Mouse (Mus musculus): Measurements from ENCODE around the gene Rbfox1.

Gene Rbfox1

GRCm38 (mm10) chr16:7083937-7084336, 1198.8 kb downstream of the Rbfox1 start:
- no peak for DNase-seq (ENCODE audit: low spot score)

DNA sequence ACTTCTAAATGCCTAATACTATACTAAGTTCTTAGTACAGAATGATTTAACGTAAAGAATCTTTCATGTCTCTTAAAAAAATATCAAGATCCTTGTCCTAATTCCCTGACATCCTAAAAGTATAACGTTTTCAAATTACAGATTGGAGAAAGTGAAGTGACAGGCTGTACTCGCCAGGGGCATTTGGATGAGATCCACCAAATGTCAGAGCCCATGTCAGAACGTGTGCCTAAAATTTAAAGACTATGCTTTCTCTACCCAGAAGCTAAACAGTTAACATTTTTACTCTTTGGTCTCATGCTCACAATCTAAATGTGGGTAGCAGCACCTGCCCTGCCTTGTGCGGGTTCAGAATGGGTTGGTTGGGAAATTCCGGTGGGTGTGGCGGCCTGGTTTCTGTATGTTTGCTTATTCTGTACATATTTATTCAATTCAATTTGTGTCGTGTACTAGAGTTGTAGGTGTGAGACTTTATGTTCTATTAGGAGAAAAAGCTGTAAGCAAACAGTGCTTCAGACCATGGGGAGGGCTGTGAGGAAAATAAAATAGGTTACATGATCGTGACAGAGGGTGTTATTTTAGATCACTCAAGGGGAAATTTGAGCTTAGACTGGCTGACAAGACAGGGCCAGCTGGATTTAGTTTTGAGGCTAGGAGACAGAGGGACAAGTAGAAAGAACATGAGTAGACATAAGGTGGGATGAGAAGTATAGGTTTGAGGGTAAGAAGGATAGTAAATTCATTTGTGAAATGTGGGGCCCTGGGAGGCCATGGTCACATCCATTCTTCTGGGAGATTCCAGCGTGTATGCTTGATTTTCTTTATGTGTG, 1203.7 kb downstream of the Rbfox1 start:
- no peak for DNase-seq (ENCODE audit: low spot score)

DNA sequence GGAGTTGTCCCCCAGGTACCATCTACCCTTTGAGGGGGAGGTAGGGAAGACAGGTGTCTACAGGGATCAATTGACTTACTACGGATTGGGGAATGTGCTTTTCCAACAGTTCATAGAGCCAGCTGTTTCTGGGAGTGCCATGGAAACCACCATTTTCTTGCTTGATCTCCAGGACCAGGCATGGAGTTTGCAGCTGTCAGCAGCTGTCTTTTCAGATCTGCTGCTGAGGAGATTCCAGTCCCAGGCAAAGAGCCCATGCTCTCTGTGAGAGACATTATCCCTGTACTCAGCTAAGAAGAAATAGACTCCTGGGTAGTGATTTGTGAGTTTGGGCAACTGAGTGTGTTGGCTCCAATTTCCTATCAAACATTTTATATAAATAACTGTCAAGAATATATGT, 1204.3 kb downstream of the Rbfox1 start:
- DNase-seq (ENCODE audit: low spot score) = no peak

DNA sequence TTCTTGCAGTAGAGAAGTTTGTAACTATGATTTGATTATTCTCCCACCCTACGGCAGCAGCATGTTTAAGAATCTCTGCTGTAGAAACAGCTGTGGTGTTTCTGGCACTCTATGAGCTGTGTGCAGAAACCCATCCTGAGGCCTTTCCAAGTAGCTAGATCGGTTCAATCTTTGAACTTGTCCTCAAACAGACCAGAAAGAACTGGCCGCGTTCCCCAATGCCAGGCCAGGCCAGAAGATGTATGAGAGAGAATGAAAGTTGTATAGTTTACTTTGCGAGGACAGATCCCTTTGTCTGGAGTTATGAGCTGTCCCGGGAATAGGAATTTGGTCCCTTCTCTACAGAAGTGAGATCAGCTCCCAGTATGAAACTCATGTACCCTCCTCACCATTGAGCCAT, 1205.0 kb downstream of the Rbfox1 start:
- no peak for DNase-seq (ENCODE audit: low spot score)

DNA sequence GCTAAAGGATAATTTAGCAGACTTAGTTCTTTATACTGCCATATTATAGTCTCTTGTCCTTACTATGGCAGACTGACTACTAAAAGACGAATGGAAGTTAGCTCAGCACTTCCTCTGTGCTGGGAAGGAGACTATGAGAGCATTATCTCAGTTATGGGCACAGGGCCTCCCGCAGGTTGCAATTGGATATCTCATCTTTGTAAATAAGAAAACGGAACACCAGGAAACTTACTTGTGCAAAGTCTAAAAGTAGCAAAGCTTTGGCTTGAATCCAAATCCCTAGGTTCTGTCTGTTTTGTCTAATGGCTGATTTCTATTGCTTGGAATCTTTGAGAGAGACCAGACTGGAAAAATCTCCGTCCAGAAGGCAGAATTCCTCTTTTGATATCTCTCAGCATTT, 1207.7 kb downstream of the Rbfox1 start:
- DNase-seq (ENCODE audit: low spot score) = no peak

DNA sequence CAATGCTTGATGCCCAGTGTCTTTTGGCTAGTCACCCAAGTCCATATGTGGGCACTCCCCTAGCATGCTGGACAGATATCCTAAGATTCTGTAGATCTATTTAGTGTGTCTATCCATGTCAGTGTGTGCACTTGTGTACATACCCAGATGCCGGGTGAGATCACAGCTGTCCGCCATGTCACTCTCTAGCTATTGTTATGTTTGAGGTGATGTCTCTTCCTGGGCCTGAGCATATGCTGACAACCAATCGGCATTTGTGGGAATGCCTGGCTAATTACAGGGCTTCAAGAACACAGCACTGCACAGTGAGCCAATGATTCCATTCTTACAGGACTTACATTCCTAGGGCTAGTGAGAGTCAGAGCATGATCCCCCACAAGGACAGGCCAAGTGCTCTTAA, 1208.5 kb downstream of the Rbfox1 start:
- DNase-seq (ENCODE audit: low spot score) = no peak

DNA sequence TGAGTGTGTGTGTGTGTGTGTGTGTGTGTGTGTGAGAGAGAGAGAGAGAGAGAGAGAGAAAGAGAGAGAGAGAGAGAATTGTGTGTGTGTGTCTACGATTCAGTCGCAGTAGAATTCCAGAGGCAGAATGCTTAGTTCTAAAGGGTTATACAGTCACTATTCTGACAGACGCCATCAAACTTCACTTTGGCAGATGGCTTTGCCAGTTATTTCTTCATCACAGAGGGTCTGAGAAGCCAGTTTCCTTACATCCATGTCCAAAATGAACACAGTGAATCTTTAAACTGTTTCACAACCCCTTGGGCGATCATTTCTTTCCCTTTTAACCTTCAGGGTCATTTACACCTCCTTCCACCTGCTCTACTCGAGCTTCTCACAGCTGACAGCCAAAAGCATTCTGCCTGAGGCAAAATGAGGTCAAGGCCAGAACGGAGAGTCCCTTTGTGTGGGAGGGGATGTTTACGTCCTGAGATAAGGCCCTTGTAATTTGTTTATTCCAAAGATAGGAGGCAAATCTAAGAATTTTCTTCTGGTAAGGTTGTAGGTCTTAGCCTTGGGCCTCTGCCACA, 1209.1 kb downstream of the Rbfox1 start:
- DNase-seq (ENCODE audit: low spot score) = no peak

DNA sequence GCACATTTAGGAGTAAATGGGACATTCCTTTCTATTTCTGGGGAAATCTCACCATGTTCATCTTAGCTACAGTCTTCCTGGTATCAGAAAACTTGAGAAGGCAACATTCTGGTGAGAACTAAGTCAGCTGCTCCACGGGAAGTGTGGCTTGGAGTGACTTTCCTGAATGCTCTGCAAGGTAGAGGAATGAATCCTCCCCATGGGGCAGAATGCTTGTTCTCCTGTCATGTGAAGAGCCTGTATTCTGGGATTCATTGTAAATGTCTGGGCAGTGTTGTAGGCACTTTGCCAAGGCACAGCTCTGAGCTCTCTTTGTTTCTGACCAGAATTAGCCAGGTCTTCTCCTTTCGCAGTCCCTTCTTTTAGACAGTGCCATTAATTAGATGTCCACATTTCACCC, 1211.9 kb downstream of the Rbfox1 start:
- DNase-seq (ENCODE audit: low spot score) = no peak

- no peak for DNase-seq (ENCODE audit: low spot score)
Measured at GRCm38 (mm10) chr16:7097951-7098710, 1213.0 kb downstream of the Rbfox1 start.

DNA sequence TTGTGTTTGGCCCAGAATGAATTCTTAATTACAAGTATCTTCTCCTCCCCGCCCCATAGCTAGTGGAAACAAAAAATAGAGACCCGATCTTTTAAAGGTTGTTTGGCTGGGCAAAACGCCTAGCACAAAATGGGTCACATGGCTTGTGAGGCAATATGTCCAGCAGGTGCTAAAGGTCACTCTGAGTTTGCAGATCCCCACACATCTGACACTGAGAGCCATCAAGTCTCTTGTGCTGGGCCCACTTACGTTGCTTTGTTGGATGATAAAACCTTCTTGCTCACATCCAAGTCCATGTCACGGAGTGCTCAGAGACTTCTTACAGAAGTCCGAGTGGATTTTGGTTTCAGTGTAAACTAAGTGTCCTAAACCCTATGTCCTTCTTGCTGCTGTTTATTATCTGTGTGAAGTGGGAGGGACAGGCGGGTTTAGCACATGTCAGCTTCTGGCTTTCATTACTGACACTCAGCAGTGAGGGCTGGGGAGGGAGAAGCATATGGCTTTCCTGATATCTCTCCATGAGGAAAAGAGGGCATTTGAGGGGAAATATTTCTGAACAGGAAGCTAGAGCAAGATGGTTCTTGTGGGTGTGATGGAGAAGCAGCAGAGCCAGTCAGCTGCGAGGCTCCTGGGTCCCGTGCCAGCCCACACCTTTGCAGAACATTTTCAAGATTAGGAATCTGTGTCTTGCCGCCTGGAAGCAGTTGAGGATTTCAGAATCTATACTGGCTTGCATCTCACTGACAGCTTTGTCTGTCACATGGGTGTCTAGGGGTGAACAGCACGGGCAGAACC, 1214.5 kb downstream of the Rbfox1 start:
- no peak for DNase-seq (ENCODE audit: low spot score)

GRCm38 (mm10) chr16:7102486-7102885, 1217.3 kb downstream of the Rbfox1 start:
- no peak for DNase-seq (ENCODE audit: low spot score)

- no peak for DNase-seq (ENCODE audit: low spot score)
Measured at GRCm38 (mm10) chr16:7103301-7103700, 1218.1 kb downstream of the Rbfox1 start.

- DNase-seq (ENCODE audit: low spot score) = no peak
Measured at GRCm38 (mm10) chr16:7106450-7107015, 1221.4 kb downstream of the Rbfox1 start.

DNA sequence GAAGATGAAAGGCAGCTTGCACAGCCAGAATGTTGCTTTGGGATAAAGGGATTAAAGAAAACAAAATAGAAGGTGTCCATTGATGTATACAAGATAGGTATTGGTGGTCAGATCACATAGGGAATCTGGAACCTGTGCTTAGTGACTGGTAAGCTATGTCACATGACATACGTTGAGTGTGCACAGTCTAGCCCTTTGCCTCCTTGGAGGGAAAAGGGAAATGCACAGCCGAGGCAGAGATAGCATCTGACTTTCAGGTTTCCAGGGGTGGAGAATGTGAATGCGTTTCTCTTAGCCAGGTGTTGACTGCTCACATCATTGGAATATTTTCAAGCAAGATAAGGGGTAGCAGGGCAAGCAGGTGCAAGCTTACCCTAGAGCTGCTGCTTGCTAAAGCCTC, 1230.8 kb downstream of the Rbfox1 start:
- no peak for DNase-seq (ENCODE audit: low spot score)

GRCm38 (mm10) chr16:7129591-7129990, 1244.4 kb downstream of the Rbfox1 start:
- no peak for DNase-seq (ENCODE audit: low spot score)

DNA sequence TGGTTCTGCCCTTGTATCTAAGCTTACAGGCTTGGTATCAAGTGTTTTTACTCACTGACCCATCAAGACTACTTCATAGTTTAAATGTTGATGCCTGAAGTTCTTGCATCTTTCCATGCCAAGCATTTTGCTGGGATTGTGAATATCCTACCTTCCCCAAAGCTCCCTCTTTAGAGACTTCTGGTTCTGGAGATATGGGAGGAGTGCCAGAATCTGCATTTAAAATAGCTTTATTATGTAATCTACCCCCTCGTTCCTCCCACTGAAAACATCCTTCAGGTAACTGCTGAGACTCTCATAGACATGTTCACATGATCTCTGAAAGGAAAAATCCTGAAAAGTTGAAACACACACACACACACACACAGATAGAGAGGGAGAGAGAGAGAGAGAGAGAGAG, 1247.3 kb downstream of the Rbfox1 start:
- no peak for DNase-seq (ENCODE audit: low spot score)

GRCm38 (mm10) chr16:7136971-7137370, 1251.8 kb downstream of the Rbfox1 start:
- DNase-seq (ENCODE audit: low spot score) = no peak

GRCm38 (mm10) chr16:7139480-7139879, 1254.3 kb downstream of the Rbfox1 start:
- DNase-seq (ENCODE audit: low spot score) = no peak

DNA sequence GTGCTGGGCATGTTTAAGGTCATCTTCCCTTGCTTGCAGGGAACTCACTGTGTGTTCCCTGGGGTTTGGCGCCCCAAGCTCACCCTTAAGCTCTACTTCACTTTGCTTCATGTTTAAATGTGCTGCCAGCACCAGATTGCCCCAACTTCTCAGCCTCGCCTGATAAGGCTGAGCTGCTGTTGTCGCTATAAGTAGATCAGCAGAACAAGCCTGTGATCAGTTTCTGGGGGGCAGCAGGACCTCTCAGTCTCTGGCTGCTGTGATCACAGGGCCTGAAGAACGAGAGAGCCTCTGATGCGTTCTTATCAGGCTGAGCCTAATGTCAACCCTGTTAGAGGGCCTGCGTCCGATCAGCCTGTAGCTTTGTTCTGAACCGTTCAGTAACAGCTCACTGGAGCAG, 1255.8 kb downstream of the Rbfox1 start:
- no peak for DNase-seq (ENCODE audit: low spot score)

GRCm38 (mm10) chr16:7145505-7145904, 1260.3 kb downstream of the Rbfox1 start:
- DNase-seq (ENCODE audit: low spot score) = no peak

GRCm38 (mm10) chr16:7146454-7146853, 1261.3 kb downstream of the Rbfox1 start:
- DNase-seq (ENCODE audit: low spot score) = no peak

DNA sequence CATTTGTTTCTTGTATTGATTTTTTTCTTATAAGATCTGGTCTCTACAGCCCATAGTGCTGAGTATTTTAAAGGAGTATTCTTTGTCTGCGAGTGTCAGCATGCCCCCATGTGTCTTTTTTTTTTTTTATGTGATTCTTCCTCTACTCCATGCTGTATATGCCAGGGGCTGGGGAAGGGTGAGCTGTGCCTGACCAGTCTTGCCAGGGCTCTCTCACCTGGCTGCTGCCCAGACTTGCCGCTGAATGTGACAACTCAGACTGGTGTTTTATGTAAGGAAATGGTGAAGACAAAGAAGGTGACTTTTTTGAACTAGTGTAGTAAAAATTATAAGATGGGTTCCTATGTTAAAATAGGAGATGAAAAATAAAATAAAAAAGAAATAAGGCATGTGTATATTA, 1262.7 kb downstream of the Rbfox1 start:
- no peak for DNase-seq (ENCODE audit: low spot score)

All from ovary, postnatal 10 days (tissue).